Mouse (Mus musculus) CD4-positive, CD25-positive, alpha-beta regulatory T cell, adult 4 months (primary cell): ENCODE results near the gene Rbfox3. TPM values are rescaled to one million over a fixed set of nuclear protein-coding genes. Genes with fewer than 3 reads are reported as not detected.

ENCODE experiments used
- ATAC-seq: one replicate; pipeline ENCODE4 v1.8.0; 2017
- polyA plus RNA-seq, 2 experiments: library from polyadenylated mRNA; unstranded; fragments of 100-300 nt; shearing (Covaris generic); gene quantifications; one replicate each; pipeline ENCODE4 v1.2.1; 2017

Rbfox3 gene
- polyA plus RNA-seq, 2 experiments from 2014 or later = not detected

DNA sequence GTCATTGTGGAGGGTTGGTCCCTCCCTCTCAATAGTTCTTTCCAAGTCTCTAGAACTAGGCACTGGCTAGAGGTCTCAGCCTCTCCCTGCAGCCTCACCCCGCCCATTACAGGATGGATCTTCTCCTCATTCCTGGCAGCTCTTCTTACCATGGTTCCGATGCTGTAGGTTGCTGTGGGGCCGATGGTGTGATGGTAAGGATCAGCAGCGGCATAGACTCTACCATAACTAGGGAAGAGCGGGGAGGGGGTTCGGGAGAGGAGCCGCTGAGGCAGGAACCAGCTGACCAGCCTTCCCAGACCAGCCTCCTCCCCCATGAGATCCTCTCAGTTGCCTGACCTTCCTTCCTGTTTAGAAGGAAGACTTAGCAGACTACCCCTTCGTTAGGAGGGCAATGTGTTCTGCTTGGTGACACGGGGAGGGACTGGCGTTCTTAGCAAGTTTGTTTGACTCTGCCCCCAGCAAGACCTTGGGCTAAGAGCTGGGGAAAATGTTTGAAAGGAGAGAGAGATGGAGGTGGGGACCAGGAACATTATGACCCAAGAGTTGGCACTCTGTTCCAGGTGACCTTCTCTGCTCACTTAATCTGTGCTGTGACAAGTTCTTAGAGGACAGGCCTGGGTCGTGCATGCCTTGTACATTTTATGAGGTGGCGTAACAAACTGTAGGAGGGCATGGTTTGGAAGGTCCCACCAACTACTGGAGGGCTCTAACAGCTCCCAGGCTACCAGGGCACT is 417.2 kb downstream of the Rbfox3 start:
- no peak for ATAC-seq

DNA sequence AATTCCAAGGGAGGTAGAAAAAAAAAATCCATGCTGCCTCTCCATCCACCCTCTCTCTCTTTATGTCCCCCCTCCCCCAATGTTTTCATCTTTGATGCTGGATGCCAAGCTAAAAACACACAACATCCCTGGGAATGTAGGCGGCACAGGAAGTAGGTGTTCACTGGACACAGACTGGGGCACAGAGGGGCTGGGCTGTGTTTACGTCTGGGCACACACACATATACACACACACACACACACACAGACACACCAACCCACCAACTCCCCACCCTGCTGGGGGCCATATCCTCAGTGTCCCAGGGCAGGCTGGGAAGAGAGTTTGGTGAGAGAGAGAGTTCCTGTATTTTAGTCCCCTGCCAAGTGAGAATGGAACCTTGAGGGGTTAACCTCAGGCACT is 417.9 kb downstream of the Rbfox3 start:
- ATAC-seq = no peak

DNA sequence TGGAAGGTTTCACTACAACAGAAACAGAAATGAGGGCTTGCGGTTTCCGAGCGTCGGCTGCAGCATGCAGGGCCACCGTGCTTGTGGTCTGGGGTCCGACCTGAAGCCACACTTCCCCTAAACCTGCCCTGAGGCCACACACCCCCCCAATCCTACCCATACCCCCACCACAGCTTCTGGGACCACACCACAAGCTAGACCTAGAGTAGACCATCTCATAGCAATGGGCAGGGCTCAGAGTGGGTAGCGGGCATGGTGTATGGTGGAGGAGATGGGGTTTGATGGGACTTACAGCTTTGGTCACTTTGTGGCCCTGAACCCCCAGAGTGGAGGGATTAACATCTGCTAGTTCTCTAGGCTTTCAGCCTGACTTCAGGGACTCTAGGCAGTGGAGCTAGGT is 420.2 kb downstream of the Rbfox3 start:
- ATAC-seq = no peak

DNA sequence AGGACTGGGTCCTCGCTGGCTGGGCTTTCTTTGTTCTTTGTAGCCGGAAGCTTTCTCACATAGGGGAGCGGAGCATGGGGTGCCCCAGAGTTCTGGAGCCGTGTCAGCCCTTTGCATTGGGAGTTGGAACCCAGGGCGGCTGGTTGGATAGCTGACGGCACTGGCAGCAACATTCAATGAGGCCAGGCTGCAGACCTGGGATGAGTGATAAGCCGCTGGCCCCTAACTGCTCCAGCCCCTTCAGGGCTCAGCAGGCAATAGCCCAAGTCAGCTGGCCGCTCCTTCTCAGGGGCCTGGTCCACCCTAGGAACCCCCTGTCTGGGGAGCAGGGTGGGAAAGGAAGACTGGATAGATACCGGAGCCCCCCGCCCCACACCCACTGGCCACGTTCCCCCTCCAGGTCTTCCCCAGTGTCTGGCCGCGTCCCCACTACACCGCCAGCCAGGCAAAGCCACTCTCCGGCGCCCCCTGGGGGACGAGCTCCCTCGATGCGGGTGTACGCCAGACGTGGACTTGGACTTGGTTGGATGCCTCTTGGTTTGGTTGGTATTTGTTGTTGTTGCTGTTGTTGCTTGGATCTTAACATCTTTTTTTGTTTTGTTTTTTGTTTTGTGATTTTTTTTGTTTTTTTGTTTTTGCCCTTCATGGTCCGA is 420.7 kb downstream of the Rbfox3 start:
- no peak for ATAC-seq

DNA sequence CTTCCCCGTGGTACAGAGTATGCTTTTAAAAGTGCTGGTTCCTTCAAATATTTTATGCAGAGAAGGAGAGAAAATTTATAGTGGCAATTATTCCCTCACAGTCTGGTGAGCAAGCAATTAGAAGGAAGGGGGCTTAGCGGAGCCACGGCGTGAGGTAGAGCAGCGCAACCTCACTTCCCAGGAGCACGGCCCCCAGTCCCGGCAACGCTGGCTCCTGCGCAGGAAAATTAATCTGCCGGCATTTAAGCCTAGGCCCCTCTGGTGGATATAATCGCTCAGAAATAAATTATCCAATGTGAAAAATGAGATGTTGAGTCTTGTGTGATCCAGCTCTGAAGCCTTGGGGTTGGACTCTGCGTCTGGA is 422.5 kb downstream of the Rbfox3 start:
- no peak for ATAC-seq

- ATAC-seq = no peak
These were observed 423.0 kb downstream of the Rbfox3 start for GRCm38 (mm10) chr11:118488191-118488906.

DNA sequence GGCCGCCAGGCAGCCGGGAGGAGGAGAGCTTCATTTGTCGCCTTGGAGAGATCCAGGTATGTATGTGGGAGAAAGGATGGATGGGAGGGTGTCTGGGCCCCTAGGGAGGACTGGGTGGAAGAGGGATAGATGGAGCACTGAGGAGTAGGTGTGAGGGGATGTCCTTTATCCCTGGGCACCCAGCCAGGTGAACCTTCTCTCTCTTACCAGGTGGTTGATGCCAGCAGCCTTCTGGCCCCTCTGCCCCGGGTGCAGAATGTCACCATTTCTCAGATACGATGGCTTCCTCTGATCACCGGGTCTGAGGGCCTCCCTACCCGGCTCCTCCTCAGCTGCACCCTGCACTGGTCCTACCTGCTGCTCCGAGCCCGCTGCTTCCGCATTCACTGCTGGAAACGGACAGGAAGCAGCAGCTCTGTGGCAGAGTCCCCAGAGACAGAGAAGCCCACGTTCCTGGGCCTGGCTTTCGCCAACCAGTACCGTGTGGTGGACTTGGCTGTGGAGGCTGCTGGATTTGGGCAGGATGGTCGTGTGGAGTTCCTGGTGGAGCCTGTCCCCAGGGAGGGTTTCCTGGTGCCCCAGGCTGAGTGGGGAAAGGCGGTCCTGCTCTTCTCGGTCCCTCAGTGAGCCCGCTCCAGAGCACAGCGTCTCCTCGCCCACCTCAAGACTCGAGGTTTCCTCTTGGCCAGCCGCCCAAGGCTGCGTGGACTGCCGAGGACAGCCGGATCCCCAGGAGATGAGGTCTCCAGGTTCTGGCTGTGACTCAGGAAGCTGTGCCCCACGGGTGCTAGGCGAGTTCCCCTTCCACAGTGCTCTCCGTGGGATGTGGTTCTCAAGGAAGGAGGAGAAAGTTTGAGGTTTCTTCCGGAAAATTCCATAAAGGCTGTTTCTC is 424.3 kb downstream of the Rbfox3 start:
- no peak for ATAC-seq

- no peak for ATAC-seq
These were observed 425.1 kb downstream of the Rbfox3 start for GRCm38 (mm10) chr11:118486281-118486680.

DNA sequence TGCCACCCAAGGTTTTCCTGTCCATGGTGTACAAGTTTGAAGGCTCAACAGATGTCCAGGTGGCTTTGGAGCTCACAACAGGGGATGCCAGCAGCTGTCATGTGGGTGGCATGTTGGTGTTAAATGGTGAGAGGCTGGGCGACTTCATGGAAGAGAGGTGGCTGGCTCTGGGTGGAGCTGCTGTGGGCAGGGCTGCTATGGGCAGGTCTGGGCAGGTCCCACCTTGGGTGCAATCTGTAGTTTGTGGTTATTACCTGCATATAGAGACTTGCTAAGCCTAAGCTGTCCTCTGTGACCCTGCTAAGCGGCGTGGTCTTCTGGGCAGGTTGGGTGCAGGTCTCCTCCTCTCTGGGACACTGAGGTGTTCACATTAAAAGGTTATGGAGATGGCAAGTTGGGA is 425.6 kb downstream of the Rbfox3 start:
- no peak for ATAC-seq

DNA sequence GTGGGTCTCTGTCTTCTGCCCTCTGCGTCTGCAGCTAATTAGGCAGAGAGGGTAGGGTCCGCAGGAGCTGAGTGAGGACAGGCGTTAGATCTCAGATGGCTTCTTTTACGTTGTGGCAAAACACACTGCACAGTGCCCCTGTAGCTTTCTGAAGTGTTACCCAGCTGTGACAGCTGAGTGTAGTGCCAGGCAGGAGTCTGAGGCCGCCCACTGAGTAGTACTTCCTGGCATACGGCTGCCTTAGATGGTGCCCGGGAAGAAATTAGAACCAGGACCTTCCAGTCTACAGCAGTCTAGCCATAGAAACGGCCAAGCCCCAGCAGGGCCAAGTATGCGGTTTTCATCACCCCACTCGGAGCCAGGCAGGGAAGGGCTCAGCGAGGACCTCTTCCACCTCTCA is 426.1 kb downstream of the Rbfox3 start:
- ATAC-seq = no peak

GRCm38 (mm10) chr11:118484169-118484568 is 427.2 kb downstream of the Rbfox3 start:
- ATAC-seq = no peak

- no peak for ATAC-seq
These were observed 429.6 kb downstream of the Rbfox3 start for GRCm38 (mm10) chr11:118481751-118482150.

GRCm38 (mm10) chr11:118481231-118481630 is 430.2 kb downstream of the Rbfox3 start:
- ATAC-seq = no peak

- ATAC-seq = no peak
These were observed 431.6 kb downstream of the Rbfox3 start for GRCm38 (mm10) chr11:118479776-118480175.

GRCm38 (mm10) chr11:118476396-118477373 is 434.7 kb downstream of the Rbfox3 start, which contains the start of gene Engase:
TSS of gene Engase (plus strand) at chr11:118476829.
- peak; percentile 100 for ATAC-seq

DNA sequence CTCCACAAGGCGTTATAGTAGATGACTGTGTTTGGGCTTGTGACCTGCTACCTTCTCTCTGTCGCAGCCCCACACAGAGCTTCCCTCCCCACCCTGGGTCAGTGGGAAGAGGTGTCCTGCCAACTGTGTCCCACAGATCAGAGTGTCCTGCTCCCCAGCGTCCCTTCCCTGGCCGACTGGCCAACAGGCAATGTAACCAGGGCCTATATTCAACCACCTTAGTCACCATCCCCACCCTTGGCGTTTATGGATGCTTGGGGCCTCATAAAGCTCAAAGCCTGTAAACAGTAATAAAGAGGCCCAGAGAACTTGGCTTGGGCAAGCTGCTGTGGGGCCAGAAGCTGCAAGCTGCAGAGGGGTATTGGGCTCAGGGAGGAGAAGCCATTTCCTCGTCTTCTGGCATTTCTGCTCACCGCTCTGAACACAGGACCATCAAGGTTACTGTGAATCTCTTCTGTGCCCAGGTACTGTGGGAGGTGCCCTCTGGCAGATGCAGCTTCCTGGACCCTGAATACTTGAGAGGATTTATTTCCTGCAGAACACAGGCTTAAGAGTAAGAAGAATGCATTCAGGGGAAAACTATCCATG is 435.8 kb downstream of the Rbfox3 start:
- no peak for ATAC-seq

DNA sequence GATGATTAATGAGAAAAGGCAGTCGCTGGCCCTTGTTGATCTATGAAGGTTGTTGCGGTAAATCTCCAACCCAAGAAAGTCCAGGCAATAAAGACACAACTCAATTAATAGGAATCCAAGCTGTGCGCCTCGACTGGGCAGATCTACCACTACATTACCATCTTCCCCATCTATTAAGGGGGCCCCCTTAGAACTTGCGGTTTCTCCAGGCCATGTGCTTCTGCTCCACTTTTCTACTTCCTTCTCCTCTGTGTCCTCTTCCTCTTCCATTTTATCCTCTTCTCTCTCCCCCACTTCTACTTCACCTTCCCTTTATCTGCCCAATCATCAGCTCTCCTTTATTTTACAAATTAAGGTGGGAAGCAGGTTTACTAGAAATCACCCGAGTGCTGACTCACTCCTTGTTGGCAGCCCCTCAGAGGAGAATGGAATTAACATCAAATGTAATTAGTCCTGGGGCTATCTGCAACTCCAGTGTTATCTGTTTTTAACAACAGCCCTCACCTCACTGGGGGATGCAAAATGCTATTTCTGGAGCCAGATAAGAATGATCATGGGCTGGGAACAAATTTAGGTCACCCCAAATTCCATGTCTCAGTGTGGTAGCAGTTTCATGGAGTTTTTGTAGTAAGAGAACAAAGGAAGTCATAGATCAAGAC is 437.4 kb downstream of the Rbfox3 start:
- no peak for ATAC-seq

GRCm38 (mm10) chr11:118473161-118473560 is 438.2 kb downstream of the Rbfox3 start:
- ATAC-seq = no peak

- ATAC-seq = no peak
These were observed 439.7 kb downstream of the Rbfox3 start for GRCm38 (mm10) chr11:118471676-118472075.

DNA sequence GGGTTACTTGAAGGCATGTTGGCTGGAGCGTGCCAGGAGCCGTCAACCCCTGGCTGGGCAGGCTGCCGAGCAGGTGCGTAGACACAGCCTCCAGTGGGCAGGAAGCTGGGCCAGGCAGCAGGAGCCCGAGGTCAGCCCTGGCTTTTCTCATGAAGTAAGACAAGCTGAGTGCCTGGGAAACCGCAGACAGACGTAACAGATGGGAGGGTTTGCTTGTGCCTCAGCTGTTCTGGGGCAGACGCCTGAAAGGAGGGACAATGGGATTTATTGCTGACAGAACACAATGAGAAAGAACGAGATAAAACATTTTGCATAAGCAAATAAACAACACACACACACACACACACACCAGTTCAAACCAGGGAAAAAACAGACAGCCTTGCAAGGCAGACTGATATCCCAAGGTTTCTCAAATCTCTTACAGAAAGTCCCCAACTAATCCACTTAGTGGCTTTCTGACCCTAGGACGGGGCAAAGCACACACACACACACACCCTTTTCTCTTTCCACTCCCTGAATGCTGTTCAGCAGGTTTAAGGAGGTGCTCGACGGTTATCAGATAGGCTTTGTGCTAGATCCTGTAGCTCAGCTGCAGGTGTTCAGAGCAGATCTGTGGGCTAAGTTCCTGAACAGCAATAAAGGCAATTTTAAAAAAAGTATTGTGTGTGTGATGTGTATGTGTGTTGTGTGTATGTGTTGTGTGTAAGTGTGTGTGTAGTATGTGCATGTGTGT is 441.0 kb downstream of the Rbfox3 start:
- no peak for ATAC-seq
